Mouse (Mus musculus): ENCODE results near the gene Cd160. TPM values are rescaled to one million over a fixed set of nuclear protein-coding genes. Genes with fewer than 3 reads are reported as not detected.

Gene Cd160
- polyA plus RNA-seq, 1 experiment, result 3.4 TPM

DNA sequence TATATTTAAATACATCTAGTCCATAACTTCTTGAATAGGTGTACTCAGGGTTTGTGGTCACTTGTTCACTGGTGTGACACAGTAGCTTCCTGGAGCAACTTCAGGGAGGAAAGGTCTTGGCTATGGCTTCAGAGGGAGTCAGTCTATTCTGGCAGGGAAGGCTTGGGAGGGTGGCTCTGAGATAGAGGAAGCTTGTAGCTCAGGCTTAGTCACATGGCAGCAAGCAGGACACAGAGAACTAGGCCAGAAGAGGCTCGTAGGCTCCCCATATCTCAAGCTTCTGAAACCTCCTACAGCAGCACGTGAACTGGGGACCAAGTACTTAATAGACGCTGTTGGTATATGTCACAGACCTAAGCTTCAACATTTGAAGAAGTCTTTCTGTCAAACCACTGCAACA is 17.9 kb downstream of the Cd160 start:
- H3K4me1 ChIP-seq (ENCODE audit: control insufficient read depth, insufficient read depth, insufficient read length, low read length), result peaks cover 10% of the 10 kb centered on the region; the same call in 1 of the 2 replicates
- H3K27me3 ChIP-seq (ENCODE audit: control insufficient read depth, insufficient read depth, low read length), result no peaks in the 10 kb centered on the region
- H3K4me3 ChIP-seq (ENCODE audit: low read depth, low read length), result no peak overlapping the region
- WGBS, result 90% methylated on average over 3 of the region's 3 CpGs
- H3K36me3 ChIP-seq (ENCODE audit: control insufficient read depth, insufficient read depth, low read length), result 0 out of 2 replicates have a peak, but pooled peaks cover 2% of the 10 kb centered on the region
- H3K27ac ChIP-seq (ENCODE audit: insufficient read depth, low read depth, low read length), result no peak overlapping the region
- no peak for TF ChIP-seq CTCF (IDR thresholded peaks at IDR 0.05; ENCODE audit: extremely low read depth, insufficient read length, insufficient replicate concordance, low read depth, low read length)

- 0 out of 2 replicates have a peak, but pooled peaks cover 2% of the 10 kb centered on the region for H3K36me3 ChIP-seq (ENCODE audit: control insufficient read depth, insufficient read depth, low read length)
- H3K4me1 ChIP-seq (ENCODE audit: control insufficient read depth, insufficient read depth, insufficient read length, low read length), result peaks cover 8% of the 10 kb centered on the region; the same call in 1 of the 2 replicates
- H3K4me3 ChIP-seq (ENCODE audit: low read depth, low read length), result no peak overlapping the region
- H3K27me3 ChIP-seq (ENCODE audit: control insufficient read depth, insufficient read depth, low read length), result no peaks in the 10 kb centered on the region
- TF ChIP-seq POLR2A (IDR thresholded peaks at IDR 0.05; ENCODE audit: low read depth, low read length) (no peak), CTCF (IDR thresholded peaks at IDR 0.05; ENCODE audit: extremely low read depth, insufficient read length, insufficient replicate concordance, low read depth, low read length) (no peak)
- H3K27ac ChIP-seq (ENCODE audit: insufficient read depth, low read depth, low read length), result no peak overlapping the region
- 70% methylated on average over 3 of the region's 3 CpGs for WGBS
These were observed 20.5 kb downstream of the Cd160 start for GRCm38 (mm10) chr3:96808651-96809050.

DNA sequence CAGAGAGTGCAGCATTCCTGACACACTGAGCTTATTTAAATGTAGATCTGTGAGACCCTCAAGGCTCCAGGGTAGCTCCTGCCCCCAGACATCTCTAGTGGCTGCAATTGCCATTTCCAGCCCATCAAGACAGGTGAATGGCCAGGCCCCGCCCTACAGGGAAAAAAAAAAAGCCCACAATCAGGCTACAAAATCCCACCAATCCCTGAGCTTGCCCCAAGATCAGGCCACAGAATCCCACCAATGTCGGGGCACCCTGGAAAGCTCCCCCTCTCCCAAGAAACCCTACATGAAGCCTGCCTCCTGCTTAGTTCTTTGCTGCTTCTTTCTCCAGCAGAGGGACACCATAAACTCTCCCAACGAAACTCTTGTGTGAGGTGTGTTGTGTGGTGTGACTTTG is 21.0 kb downstream of the Cd160 start:
- H3K4me3 ChIP-seq (ENCODE audit: low read depth, low read length), result no peak overlapping the region
- peaks cover 3% of the 10 kb centered on the region; the same call in 1 of the 2 replicates for H3K4me1 ChIP-seq (ENCODE audit: control insufficient read depth, insufficient read depth, insufficient read length, low read length)
- 0 out of 2 replicates have a peak, but pooled peaks cover 2% of the 10 kb centered on the region for H3K36me3 ChIP-seq (ENCODE audit: control insufficient read depth, insufficient read depth, low read length)
- TF ChIP-seq CTCF (IDR thresholded peaks at IDR 0.05; ENCODE audit: extremely low read depth, insufficient read length, insufficient replicate concordance, low read depth, low read length) (no peak), POLR2A (IDR thresholded peaks at IDR 0.05; ENCODE audit: low read depth, low read length) (no peak)
- WGBS, result 81% methylated on average over 3 of the region's 3 CpGs
- H3K27ac ChIP-seq (ENCODE audit: insufficient read depth, low read depth, low read length), result no peak overlapping the region
- no peaks in the 10 kb centered on the region for H3K27me3 ChIP-seq (ENCODE audit: control insufficient read depth, insufficient read depth, low read length)

DNA sequence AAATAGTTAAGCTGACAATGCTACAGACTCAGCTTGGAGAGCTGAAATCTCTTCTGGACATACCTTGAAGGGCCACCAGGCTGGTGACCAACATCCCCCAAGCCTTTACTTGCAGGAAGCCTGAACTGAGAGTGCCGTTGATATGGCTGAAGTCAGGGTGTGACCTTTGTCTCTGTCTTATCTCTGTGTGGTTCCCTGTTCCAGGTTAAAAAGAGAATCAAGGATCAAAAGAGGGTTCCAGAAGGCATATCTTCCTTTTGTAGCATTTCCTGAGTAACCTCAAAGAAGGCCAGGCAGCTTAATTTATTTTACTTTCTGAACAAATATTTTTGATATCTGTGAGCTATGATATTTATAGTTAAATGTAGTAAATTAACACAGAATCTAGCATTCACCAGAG is 26.9 kb downstream of the Cd160 start:
- peaks cover 6% of the 10 kb centered on the region; the same call in 1 of the 2 replicates for H3K36me3 ChIP-seq (ENCODE audit: control insufficient read depth, insufficient read depth, low read length)
- 13% methylated on average over 1 of the region's 1 CpGs for WGBS
- peak overlapping the region; percentile 17; the same call in 1 of the 2 replicates for H3K27ac ChIP-seq (ENCODE audit: insufficient read depth, low read depth, low read length)
- no peak overlapping the region for H3K4me3 ChIP-seq (ENCODE audit: low read depth, low read length)
- peaks cover 1% of the 10 kb centered on the region; the same call in 1 of the 2 replicates for H3K4me1 ChIP-seq (ENCODE audit: control insufficient read depth, insufficient read depth, insufficient read length, low read length)
- TF ChIP-seq CTCF (IDR thresholded peaks at IDR 0.05; ENCODE audit: extremely low read depth, insufficient read length, insufficient replicate concordance, low read depth, low read length) (no peak), POLR2A (IDR thresholded peaks at IDR 0.05; ENCODE audit: low read depth, low read length) (no peak)
- no peaks in the 10 kb centered on the region for H3K27me3 ChIP-seq (ENCODE audit: control insufficient read depth, insufficient read depth, low read length)

- no peak overlapping the region for H3K27ac ChIP-seq (ENCODE audit: insufficient read depth, low read depth, low read length)
- 51% methylated on average over 11 of the region's 11 CpGs for WGBS
- H3K36me3 ChIP-seq (ENCODE audit: control insufficient read depth, insufficient read depth, low read length), result peaks cover 7% of the 10 kb centered on the region; the same call in 1 of the 2 replicates
- TF ChIP-seq POLR2A (IDR thresholded peaks at IDR 0.05; ENCODE audit: low read depth, low read length) (no peak), CTCF (IDR thresholded peaks at IDR 0.05; ENCODE audit: extremely low read depth, insufficient read length, insufficient replicate concordance, low read depth, low read length) (no peak)
- peaks cover 1% of the 10 kb centered on the region; the same call in 1 of the 2 replicates for H3K4me1 ChIP-seq (ENCODE audit: control insufficient read depth, insufficient read depth, insufficient read length, low read length)
- H3K27me3 ChIP-seq (ENCODE audit: control insufficient read depth, insufficient read depth, low read length), result no peaks in the 10 kb centered on the region
- no peak overlapping the region for H3K4me3 ChIP-seq (ENCODE audit: low read depth, low read length)
These were observed 28.9 kb downstream of the Cd160 start for GRCm38 (mm10) chr3:96800254-96800653.

- Histone ChIP-seq H3K4me3 (ENCODE audit: low read depth, low read length) (no peak overlapping the region), H3K27ac (ENCODE audit: insufficient read depth, low read depth, low read length) (no peak overlapping the region), H3K27me3 (ENCODE audit: control insufficient read depth, insufficient read depth, low read length) (no peaks in the 10 kb centered on the region), H3K4me1 (ENCODE audit: control insufficient read depth, insufficient read depth, insufficient read length, low read length) (no peaks in the 10 kb centered on the region), H3K36me3 (ENCODE audit: control insufficient read depth, insufficient read depth, low read length) (peaks cover 48% of the 10 kb centered on the region)
- no peak for TF ChIP-seq POLR2A (IDR thresholded peaks at IDR 0.05; ENCODE audit: low read depth, low read length)
- no peak for TF ChIP-seq CTCF (IDR thresholded peaks at IDR 0.05; ENCODE audit: extremely low read depth, insufficient read length, insufficient replicate concordance, low read depth, low read length)
- WGBS, result 64% methylated on average over 8 of the region's 8 CpGs
These were observed 40.6 kb downstream of the Cd160 start for GRCm38 (mm10) chr3:96788506-96788905.

DNA sequence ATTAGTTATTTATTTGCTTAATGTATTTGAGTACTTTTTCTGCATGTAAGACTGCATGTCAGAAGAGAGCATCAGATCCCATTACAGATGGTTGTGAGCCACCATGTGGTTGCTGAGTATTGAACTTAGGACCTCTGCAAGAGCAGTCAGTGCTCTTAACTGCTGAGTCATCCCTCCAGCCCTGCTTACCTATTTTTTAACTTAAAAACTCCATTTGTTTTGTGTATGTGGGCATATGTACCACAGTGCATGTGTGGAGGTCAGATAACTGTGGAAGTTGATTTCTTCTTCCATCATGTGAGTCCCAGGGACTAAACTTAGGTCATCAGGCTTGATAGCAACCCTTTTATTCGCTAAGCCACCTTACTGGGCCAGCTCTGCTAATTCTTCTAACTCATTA is 41.4 kb downstream of the Cd160 start:
- peaks cover 46% of the 10 kb centered on the region for H3K36me3 ChIP-seq (ENCODE audit: control insufficient read depth, insufficient read depth, low read length)
- no peak overlapping the region for H3K27ac ChIP-seq (ENCODE audit: insufficient read depth, low read depth, low read length)
- TF ChIP-seq CTCF (IDR thresholded peaks at IDR 0.05; ENCODE audit: extremely low read depth, insufficient read length, insufficient replicate concordance, low read depth, low read length) (no peak), POLR2A (IDR thresholded peaks at IDR 0.05; ENCODE audit: low read depth, low read length) (no peak)
- H3K4me3 ChIP-seq (ENCODE audit: low read depth, low read length), result no peak overlapping the region
- H3K4me1 ChIP-seq (ENCODE audit: control insufficient read depth, insufficient read depth, insufficient read length, low read length), result no peaks in the 10 kb centered on the region
- 95% methylated on average over 1 of the region's 1 CpGs for WGBS
- H3K27me3 ChIP-seq (ENCODE audit: control insufficient read depth, insufficient read depth, low read length), result no peaks in the 10 kb centered on the region
